Mouse (Mus musculus) G1E (cell line): ENCODE measurements around the gene Midn. TPM values are rescaled to one million over a fixed set of nuclear protein-coding genes. Genes with fewer than 3 reads are reported as not detected.

Source experiments
- ATAC-seq: 2 replicates; pipeline ENCODE4 v1.8.0; 2016; ENCODE audit warnings: mild to moderate bottlenecking; ENCODE audit not compliant: insufficient number of reproducible peaks, poor library complexity, low FRiP score, severe bottlenecking; ENCODE audit errors: extremely low read depth
- DNase-seq: peaks from one replicate; pipeline ENCODE4 v3.0.0; 2012; ENCODE audit warnings: low spot score
- H3K27me3 ChIP-seq: 2 replicates; pipeline ENCODE4 v1.6.1; 2012; ENCODE audit warnings: mild to moderate bottlenecking, low read length, inconsistent platforms; ENCODE audit not compliant: insufficient read depth
- H3K36me3 ChIP-seq: replicated peaks from 2 replicates; pipeline ENCODE3; 2012; ENCODE audit warnings: mild to moderate bottlenecking, inconsistent platforms
- H3K4me1 ChIP-seq: 2 replicates; pipeline ENCODE4 v1.6.1; 2012; ENCODE audit warnings: low read depth, low read length, inconsistent platforms, mixed read lengths; ENCODE audit not compliant: insufficient read depth
- H3K4me3 ChIP-seq: 2 replicates; pipeline ENCODE4 v1.5.1; 2012; ENCODE audit warnings: low read depth, mild to moderate bottlenecking, inconsistent platforms, low read length, moderate library complexity, mixed read lengths
- H3K9me3 ChIP-seq: replicated peaks from 2 replicates; pipeline ENCODE4 v1.6.1; 2012; ENCODE audit warnings: inconsistent platforms
- CTCF ChIP-seq: IDR thresholded peaks from 2 replicates; pipeline ENCODE4 v1.5.1; 2012; ENCODE audit warnings: low read depth, low read length, inconsistent platforms, mixed read lengths
- GATA1 ChIP-seq: IDR thresholded peaks from 2 replicates; pipeline ENCODE4 v1.6.1; 2012; ENCODE audit warnings: borderline replicate concordance, low read length, inconsistent platforms, mixed read lengths
- GATA2 ChIP-seq: IDR thresholded peaks from 2 replicates; pipeline ENCODE4 v1.6.1; 2012; ENCODE audit warnings: low read depth, low read length, inconsistent platforms, borderline replicate concordance
- POLR2AphosphoS5 ChIP-seq: IDR thresholded peaks from 2 replicates; pipeline ENCODE4 v1.6.1; 2012; ENCODE audit warnings: low read depth, low read length, inconsistent platforms; ENCODE audit not compliant: insufficient replicate concordance
- TAL1 ChIP-seq: conservative IDR thresholded peaks from 2 replicates; pipeline ENCODE4 v1.6.1; 2012; ENCODE audit warnings: low read depth, low read length, inconsistent platforms, mixed read lengths
- polyA plus RNA-seq: library from polyadenylated mRNA; stranded (reverse); fragments of >175 nt; gene quantifications from 2 replicates; pipeline ENCODE4 v1.2.3, GENCODE M21; 2012
- total RNA-seq, 2 experiments: library from RNA; stranded (forward) in 1 of 2; stranded (reverse) in 1 of 2; fragments of 200-1000 nt in 1 of 2; fragments of >200 nt in 1 of 2; fragmentation: Nextera tagmentation in 1 of 2; gene quantifications; 2 replicates each; pipeline ENCODE4 v1.2.3; 2014 to 2017

Gene Midn
- total and polyA plus RNA-seq, 3 experiments, result 19.2 to 302 (median 89.8) TPM

GRCm38 (mm10) chr10:80171760-80172526, 23.9 kb downstream of the Midn start:
- Histone ChIP-seq H3K36me3 (peaks cover 74% of the 10 kb centered on the region), H3K27me3 (no peaks in the 10 kb centered on the region; the same call in 1 of the 2 replicates), H3K4me3 (peak overlapping the region; percentile 70; the same call in 1 of the 2 replicates), H3K4me1 (peaks cover 61% of the 10 kb centered on the region), H3K9me3 (peaks cover 24% of the 10 kb centered on the region)
- no peak for DNase-seq
- no peak for TF ChIP-seq TAL1
- no peak for TF ChIP-seq GATA1
- no peak for TF ChIP-seq CTCF
- ATAC-seq, result no peak

DNA sequence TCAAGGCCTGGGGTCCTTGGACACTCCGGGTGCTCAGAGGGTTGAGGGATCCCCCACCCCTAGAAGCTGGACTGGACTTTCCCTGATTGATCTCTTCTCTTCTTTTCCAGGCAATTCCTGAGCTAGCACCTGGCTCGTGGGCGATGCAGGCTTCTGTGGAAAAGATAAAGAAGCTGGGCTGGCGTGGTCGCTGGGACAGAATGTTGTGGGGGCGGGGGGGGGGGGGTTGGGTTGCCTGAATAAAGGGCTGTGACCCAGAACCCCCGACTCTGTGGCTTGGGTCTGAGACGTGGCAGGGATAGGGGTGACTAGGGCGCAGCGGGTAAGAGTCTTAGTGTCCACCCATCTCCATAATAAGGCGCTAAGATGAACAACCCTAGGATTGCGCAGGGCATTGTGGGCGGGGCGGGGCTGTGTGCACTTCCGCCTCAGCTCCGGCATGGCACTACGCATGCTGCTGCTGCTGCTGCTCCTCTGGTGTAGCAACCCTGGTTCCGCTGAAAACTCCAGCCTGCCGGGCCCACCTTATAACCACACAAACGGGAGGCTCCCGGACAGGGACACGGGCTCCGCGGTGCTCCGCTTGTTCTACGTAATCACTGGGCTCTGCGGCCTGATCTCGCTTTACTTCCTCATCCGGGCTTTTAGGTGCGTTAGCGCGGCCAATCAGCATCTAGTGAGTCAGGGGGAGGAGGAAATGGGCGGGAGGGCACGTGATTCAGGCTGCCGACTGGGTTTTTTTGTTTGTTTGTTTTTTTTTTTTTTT, 24.6 kb downstream of the Midn start, which contains the start of gene 1600002K03Rik:
TSS of gene 1600002K03Rik (plus strand) at position 418 of the 766 bp plus-strand sequence.
- no peak for ATAC-seq

DNA sequence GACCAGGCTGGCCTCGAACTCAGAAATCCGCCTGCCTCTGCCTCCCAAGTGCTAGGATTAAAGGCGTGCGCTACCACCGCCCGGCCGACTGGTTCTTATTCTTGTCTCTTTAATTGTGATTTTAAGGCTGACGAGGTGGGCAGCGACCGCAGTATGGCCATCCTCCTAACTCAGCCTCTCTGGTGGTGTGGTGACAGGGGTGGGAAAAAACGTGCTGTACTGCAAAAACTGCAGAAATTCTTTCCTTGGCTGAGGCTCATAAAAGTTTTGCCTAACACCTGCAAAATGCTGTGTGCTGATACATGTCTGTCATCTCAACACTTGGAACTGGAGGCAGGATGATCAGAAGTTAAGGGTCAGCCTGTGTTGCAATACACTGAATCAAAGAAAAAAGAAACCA, 25.3 kb downstream of the Midn start:
- peaks cover 74% of the 10 kb centered on the region for H3K36me3 ChIP-seq
- peaks cover 24% of the 10 kb centered on the region for H3K9me3 ChIP-seq
- ATAC-seq (no peak), DNase-seq (no peak)
- TF ChIP-seq CTCF, result no peak
- TF ChIP-seq POLR2AphosphoS5, result no peak
- TF ChIP-seq TAL1, result no peak
- TF ChIP-seq GATA2, result no peak
- TF ChIP-seq GATA1, result no peak
- H3K4me3 ChIP-seq, result peak overlapping the region; percentile 70; the same call in 1 of the 2 replicates
- peaks cover 10% of the 10 kb centered on the region for H3K27me3 ChIP-seq
- peaks cover 57% of the 10 kb centered on the region for H3K4me1 ChIP-seq

More for the DNA sequence above, 24.6 kb downstream of the Midn start, which contains the start of gene 1600002K03Rik:
- Histone ChIP-seq H3K36me3 (peaks cover 74% of the 10 kb centered on the region), H3K9me3 (peaks cover 24% of the 10 kb centered on the region), H3K4me3 (peak within 1 kb of the TSS; percentile 70), H3K4me1 (peaks cover 58% of the 10 kb centered on the region), H3K27me3 (peaks cover 4% of the 10 kb centered on the region)
- peak; percentile 82 for DNase-seq
- TF ChIP-seq TAL1, result no peak
- no peak for TF ChIP-seq POLR2AphosphoS5
- TF ChIP-seq CTCF, result no peak
- no peak for TF ChIP-seq GATA2
- TF ChIP-seq GATA1, result no peak

DNA sequence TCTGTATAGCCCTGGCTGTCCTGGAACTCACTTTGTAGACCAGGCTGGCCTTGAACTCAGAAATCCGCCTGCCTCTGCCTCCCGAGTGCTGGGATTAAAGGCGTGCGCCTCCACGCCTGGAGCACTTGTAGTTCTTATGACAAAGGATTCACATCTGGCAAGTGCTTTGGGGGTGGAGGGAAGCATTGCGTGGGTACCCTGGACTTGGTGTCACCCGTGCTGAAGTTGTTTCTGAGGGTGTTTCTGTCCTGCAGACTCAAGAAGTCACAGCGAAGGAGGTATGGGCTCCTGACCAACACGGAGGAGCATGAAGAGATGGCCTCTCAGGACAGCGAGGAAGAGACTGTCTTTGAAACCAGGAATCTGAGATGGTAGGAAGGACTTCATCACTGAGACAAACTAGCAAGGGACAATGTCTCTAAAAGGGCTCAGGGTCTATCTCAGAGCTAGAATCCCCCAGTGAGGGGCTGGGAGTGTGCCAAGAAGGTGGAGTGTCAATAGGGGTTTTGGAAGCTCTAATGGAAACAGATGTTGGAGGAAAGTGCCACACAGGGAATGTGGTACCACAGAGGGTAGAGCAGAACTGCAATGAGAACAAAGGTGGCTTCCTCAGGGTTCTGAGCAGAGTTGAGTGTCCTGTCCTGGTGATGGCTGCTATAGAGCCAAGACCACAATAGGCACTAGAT, 26.0 kb downstream of the Midn start:
- DNase-seq, result no peak
- TF ChIP-seq GATA1, result no peak
- TF ChIP-seq CTCF, result no peak
- no peak for TF ChIP-seq GATA2
- no peak for TF ChIP-seq POLR2AphosphoS5
- TF ChIP-seq TAL1, result no peak
- no peak overlapping the region for H3K4me3 ChIP-seq
- peaks cover 24% of the 10 kb centered on the region for H3K9me3 ChIP-seq
- no peak for ATAC-seq
- peaks cover 18% of the 10 kb centered on the region for H3K27me3 ChIP-seq
- H3K36me3 ChIP-seq, result peaks cover 73% of the 10 kb centered on the region
- peaks cover 54% of the 10 kb centered on the region for H3K4me1 ChIP-seq

DNA sequence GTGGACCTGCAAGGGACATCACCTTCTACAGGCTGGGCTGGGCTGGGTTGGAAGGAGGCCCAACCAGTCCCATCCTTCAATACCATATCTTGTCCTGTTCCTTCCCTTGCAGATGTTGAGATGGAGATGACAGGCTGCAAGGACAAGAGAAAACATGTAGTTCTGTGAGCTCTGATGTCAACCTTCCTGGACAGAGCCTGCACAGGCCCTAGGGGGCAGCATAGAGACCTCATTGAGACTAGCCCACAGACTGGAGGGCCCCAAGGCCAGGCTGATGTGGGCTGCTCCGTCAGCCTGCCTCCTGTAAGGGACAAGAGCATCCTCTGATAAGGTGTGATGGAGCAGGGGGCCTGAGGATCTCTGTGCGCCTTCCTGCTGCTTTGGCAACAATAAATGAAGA, 26.6 kb downstream of the Midn start:
- H3K4me3 ChIP-seq, result no peak overlapping the region
- DNase-seq, result peak; percentile 37
- ATAC-seq, result no peak
- H3K27me3 ChIP-seq, result peaks cover 22% of the 10 kb centered on the region
- peaks cover 67% of the 10 kb centered on the region for H3K36me3 ChIP-seq
- no peak for TF ChIP-seq TAL1
- TF ChIP-seq POLR2AphosphoS5, result no peak
- TF ChIP-seq GATA2, result no peak
- TF ChIP-seq CTCF, result peak; percentile 59; the same call in 1 of the 2 replicates
- TF ChIP-seq GATA1, result no peak
- peaks cover 24% of the 10 kb centered on the region for H3K9me3 ChIP-seq
- H3K4me1 ChIP-seq, result peaks cover 54% of the 10 kb centered on the region

DNA sequence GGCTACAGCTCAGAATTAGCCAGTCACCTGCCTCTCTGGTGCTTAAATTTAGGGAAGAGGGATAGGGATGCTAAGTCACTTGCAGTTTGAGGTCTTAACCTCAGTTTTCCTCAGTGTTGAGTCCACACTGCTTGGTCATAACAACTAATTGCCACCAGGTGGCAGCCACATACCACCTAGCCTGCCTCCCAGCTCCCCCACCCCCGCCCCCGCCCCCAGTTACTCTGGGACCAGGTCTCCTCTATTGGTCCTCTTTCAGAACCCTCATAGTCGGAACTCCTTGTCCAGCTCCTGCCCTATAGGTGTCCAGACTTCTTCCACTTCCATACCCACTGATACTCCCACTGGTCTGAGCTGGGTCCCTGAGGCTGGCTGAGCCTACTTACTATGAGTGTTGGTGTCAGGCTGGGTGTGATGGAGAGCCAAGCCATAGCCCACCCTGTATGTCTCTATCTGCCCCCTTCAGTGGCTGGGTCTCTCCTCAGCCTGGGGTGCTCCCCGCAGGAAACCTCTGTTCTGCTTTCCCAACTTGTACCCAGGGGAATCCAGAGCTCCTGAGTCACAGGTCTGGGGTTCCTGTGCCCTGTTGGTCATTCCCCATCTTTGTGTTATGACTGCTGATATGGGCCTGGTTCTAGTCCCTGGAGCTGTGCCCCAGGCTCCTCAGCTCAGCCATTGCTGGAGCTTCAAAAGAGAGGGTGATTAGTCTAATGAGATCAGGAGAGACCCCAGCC, 27.6 kb downstream of the Midn start:
- H3K4me1 ChIP-seq, result peaks cover 46% of the 10 kb centered on the region
- ATAC-seq, result no peak

More for the DNA sequence above, 27.6 kb downstream of the Midn start:
- H3K36me3 ChIP-seq, result peaks cover 57% of the 10 kb centered on the region
- TF ChIP-seq GATA1 (no peak), CTCF (peak; percentile 64), POLR2AphosphoS5 (no peak), TAL1 (no peak), GATA2 (no peak)
- H3K4me3 ChIP-seq, result no peak overlapping the region
- DNase-seq, result peak; percentile 31
- peaks cover 32% of the 10 kb centered on the region for H3K27me3 ChIP-seq
- H3K9me3 ChIP-seq, result peaks cover 16% of the 10 kb centered on the region
